Mouse (Mus musculus) 3T3-L1 (cell line): Measurements from ENCODE around the gene Gm28434.

Source experiments
- DNase-seq: peaks from one replicate; pipeline ENCODE4 v3.0.0-alpha.2; 2015; ENCODE audit warnings: low read depth, low spot score

Gene Gm28434

GRCm38 (mm10) chr5:87969201-87969600 is at the start of gene Gm28434, which contains the start of gene 2310003L06Rik:
Gm28434 (plus strand) TSS chr5:87969517.
2310003L06Rik (plus strand) TSS chr5:87969459.
- DNase-seq: no peak

GRCm38 (mm10) chr5:87925372-87925771 is 43.9 kb upstream of the Gm28434 start, which contains the start of gene Csn3:
Csn3 (plus strand) TSS chr5:87925579.
- DNase-seq: peak; percentile 34

GRCm38 (mm10) chr5:87931603-87932002 is 37.7 kb upstream of the Gm28434 start:
- no peak for DNase-seq

- DNase-seq: peak; percentile 4
These were observed 28.6 kb upstream of the Gm28434 start for GRCm38 (mm10) chr5:87940752-87941151.

GRCm38 (mm10) chr5:87942515-87942914 is 26.8 kb upstream of the Gm28434 start:
- no peak for DNase-seq

GRCm38 (mm10) chr5:87951836-87952235 is 17.5 kb upstream of the Gm28434 start:
- DNase-seq: no peak

- no peak for DNase-seq
These were observed 9.8 kb downstream of the Gm28434 start, which contains the start of gene Cabs1 for GRCm38 (mm10) chr5:87979139-87979538. Cabs1 (plus strand) TSS chr5:87979439.

- no peak for DNase-seq
These were observed 13.3 kb downstream of the Gm28434 start for GRCm38 (mm10) chr5:87982468-87983214.

- DNase-seq: no peak
These were observed 32.9 kb downstream of the Gm28434 start, which contains the start of gene Smr3a for GRCm38 (mm10) chr5:88002249-88002648. Smr3a (plus strand) TSS chr5:88002549.

- DNase-seq: no peak
These were observed 35.9 kb downstream of the Gm28434 start for GRCm38 (mm10) chr5:88005241-88005640.
